Mouse (Mus musculus): ENCODE data around the gene Runx1. TPM values are rescaled to one million over a fixed set of nuclear protein-coding genes. Genes with fewer than 3 reads are reported as not detected.
A peak's percentile ranks its signal among the peaks of the same experiment; 100 is the strongest.

The Runx1 gene
- polyA plus RNA-seq, 1 experiment, result 322 TPM

DNA sequence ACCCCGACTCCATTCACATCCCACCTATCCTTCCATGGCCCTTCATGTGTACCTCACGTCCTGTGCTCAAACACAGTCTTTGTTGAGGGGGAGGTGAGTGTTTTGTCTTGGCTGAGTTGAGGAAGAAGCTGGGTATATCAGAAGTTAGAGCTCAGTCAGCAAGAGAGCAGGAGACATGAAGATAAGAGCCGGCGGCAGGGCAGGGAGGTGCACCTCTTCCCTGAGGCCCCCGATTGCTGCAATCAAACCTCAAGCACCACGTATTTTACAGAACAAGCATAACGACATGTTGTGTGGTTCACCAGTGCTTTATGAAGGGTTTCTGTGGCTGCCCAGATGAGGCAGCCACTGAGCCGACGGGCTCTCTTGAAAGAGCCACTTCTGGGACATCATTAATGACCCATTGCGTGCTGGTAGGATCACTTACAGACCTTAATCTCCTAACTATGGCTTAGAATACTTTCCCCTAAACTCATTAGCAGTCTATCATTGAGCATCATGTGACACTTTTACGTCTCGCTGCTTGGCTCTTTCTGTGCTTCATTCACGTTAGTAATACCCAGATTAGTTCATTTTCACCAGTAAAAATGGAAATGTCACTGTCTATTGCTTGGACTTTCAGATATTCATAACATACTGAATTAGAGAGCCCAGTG is 61.1 kb downstream of the Runx1 start:
- Histone ChIP-seq H3K4me3 (replicated peaks) (peak overlapping the region; percentile 59), H3K9me3 (no peaks in the 10 kb centered on the region), H3K36me3 (replicated peaks; ENCODE audit: low read length) (peaks cover 97% of the 10 kb centered on the region), H3K27me3 (replicated peaks) (no peaks in the 10 kb centered on the region), H3K4me1 (peaks cover 96% of the 10 kb centered on the region)
- TF ChIP-seq FLI1 (IDR thresholded peaks at IDR 0.05; ENCODE audit: low read length), result no peak
- no peak for TF ChIP-seq GATA1 (IDR thresholded peaks at IDR 0.05; ENCODE audit: borderline replicate concordance, low read length)

DNA sequence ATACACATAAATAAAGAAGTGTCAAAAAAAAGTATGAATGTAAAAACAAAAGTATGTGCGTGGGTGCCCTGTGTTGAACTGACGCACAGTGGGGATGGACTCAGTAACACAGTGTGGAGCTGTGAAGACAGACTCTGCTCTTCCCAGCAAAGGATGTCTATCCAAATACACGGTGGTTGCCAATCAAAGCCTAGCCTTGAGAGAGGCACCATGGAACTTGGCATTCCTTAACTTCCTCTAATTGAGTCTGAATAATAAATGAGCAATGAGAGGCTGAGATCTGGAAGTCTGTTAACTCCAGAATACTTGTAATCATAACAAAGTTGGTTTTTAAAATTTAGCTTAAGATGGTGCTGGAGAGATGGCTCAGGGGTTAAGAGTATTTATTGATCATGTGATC is 62.3 kb downstream of the Runx1 start:
- Histone ChIP-seq H3K4me3 (replicated peaks) (no peak overlapping the region), H3K4me1 (peaks cover 98% of the 10 kb centered on the region), H3K36me3 (replicated peaks; ENCODE audit: low read length) (peaks cover 97% of the 10 kb centered on the region), H3K27me3 (replicated peaks) (no peaks in the 10 kb centered on the region), H3K9me3 (no peaks in the 10 kb centered on the region)
- no peak for TF ChIP-seq GATA1 (IDR thresholded peaks at IDR 0.05; ENCODE audit: borderline replicate concordance, low read length)
- TF ChIP-seq FLI1 (IDR thresholded peaks at IDR 0.05; ENCODE audit: low read length), result no peak

DNA sequence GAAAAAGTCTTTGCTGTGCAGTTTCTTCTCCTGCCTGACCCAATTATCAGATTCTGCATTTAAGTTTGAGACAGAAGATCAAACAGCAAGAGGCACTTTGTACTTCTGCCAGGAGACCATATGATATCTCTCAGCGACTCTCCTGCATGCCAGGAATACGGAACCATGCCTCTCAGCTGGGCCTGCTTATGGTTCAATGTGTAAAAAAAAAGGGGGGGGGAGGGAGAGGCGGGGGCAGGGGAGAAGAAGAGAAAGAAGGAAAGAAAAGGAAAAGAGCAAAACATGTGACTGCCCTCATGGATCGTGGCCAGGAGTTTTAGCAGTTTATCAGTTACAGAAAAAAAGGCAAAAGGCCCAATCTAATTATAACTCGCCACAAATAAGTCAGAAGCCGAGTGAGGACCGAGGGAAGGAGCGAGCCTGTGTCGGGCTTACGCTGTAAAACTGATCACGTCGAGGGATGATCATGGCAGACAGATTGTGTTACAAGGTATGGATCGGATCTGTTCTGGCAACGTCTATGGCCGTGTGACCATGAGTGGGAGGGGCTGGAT is 63.9 kb downstream of the Runx1 start:
- no peaks in the 10 kb centered on the region for H3K27me3 ChIP-seq (replicated peaks)
- H3K36me3 ChIP-seq (replicated peaks; ENCODE audit: low read length), result peaks cover 88% of the 10 kb centered on the region
- H3K9me3 ChIP-seq, result no peaks in the 10 kb centered on the region
- H3K4me3 ChIP-seq (replicated peaks), result peak overlapping the region; percentile 71
- TF ChIP-seq FLI1 (IDR thresholded peaks at IDR 0.05; ENCODE audit: low read length) (no peak), GATA1 (IDR thresholded peaks at IDR 0.05; ENCODE audit: borderline replicate concordance, low read length) (no peak)
- H3K4me1 ChIP-seq, result peaks cover 94% of the 10 kb centered on the region

DNA sequence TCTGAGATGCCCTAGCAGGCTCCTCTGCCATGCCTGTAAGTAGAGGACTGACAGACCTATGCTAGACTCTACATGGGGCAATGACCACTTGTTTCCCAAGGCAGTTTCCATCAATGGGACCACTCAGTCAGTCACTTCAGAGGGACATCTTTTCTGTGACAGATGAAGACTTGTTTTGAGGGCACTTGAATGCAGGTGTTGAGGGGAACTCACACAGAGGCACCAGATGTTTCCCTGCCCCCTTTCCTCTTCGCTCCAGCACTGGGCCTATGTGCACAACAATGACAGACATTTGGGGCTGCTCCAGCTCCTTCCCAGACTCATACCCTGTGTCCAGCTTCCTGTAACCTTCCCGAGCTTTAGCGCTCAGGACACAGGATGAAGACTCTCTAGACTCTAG is 65.9 kb downstream of the Runx1 start:
- no peak overlapping the region for H3K4me3 ChIP-seq (replicated peaks)
- H3K27me3 ChIP-seq (replicated peaks), result no peaks in the 10 kb centered on the region
- no peaks in the 10 kb centered on the region for H3K9me3 ChIP-seq
- peaks cover 96% of the 10 kb centered on the region for H3K4me1 ChIP-seq
- H3K36me3 ChIP-seq (replicated peaks; ENCODE audit: low read length), result peaks cover 90% of the 10 kb centered on the region
- TF ChIP-seq FLI1 (IDR thresholded peaks at IDR 0.05; ENCODE audit: low read length) (no peak), GATA1 (IDR thresholded peaks at IDR 0.05; ENCODE audit: borderline replicate concordance, low read length) (no peak)

DNA sequence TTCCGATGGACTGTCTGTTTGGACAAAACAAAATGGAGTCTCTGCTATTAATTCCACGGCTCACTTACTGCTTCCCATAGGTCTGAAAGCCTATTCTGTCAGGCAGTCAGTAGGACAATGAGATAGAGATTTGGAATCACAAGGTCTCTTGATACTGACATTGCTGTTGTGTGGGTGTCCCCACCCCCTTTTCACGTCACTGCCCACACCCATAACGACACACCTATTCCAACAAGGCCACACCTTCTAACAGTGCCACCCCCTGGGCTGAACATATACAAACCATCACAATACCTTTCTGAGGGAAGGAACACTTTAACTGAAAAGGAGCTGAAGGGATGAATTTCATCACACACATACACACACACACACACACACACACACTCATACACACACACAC is 68.4 kb downstream of the Runx1 start:
- TF ChIP-seq FLI1 (IDR thresholded peaks at IDR 0.05; ENCODE audit: low read length) (no peak), GATA1 (IDR thresholded peaks at IDR 0.05; ENCODE audit: borderline replicate concordance, low read length) (no peak)
- Histone ChIP-seq H3K4me1 (peaks cover 96% of the 10 kb centered on the region), H3K36me3 (replicated peaks; ENCODE audit: low read length) (peaks cover 90% of the 10 kb centered on the region), H3K4me3 (replicated peaks) (no peak overlapping the region), H3K27me3 (replicated peaks) (no peaks in the 10 kb centered on the region), H3K9me3 (no peaks in the 10 kb centered on the region)

DNA sequence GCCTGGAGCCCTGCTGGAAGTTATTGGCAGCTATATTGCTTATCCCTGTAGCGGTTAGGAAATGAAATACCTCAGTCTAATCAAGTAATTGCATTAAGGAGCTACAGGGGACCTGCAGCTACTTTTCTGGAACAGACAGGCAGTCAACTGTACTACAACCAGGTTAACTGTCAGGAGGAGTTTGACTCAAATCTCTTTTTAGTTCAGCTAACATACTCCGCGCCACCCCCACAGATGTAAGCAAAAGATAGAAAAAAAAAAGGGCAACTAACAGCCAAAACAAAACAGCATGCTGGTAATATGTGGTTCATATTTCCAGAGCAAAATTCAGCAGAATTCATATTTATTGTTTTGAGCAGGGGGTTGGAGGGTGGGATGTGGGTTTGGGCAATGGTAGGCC is 72.0 kb downstream of the Runx1 start:
- Histone ChIP-seq H3K4me1 (peaks cover 93% of the 10 kb centered on the region), H3K27me3 (replicated peaks) (no peaks in the 10 kb centered on the region), H3K9me3 (no peaks in the 10 kb centered on the region), H3K36me3 (replicated peaks; ENCODE audit: low read length) (peaks cover 88% of the 10 kb centered on the region), H3K4me3 (replicated peaks) (no peak overlapping the region)
- TF ChIP-seq GATA1 (IDR thresholded peaks at IDR 0.05; ENCODE audit: borderline replicate concordance, low read length), result no peak
- TF ChIP-seq FLI1 (IDR thresholded peaks at IDR 0.05; ENCODE audit: low read length), result no peak

DNA sequence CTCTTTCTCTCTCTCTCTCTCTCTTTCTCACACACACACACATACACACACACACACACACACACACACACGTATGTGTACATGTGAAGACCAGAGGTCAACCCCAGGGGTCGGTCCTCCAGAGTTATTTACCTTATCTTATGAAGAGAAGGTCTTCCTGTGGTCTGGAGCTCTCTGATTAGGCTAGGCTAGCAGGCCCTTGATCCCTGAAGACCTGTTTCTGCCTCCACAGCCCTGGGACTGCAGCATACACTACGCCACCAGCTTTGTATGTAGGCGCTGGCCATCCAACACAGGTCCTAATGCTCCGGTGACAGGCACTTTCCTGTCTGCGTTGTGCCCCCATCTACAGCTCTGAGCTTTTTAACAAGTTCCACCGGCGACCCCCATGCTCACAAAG is 72.8 kb downstream of the Runx1 start:
- Histone ChIP-seq H3K9me3 (no peaks in the 10 kb centered on the region), H3K4me1 (peaks cover 95% of the 10 kb centered on the region), H3K36me3 (replicated peaks; ENCODE audit: low read length) (peaks cover 92% of the 10 kb centered on the region), H3K27me3 (replicated peaks) (no peaks in the 10 kb centered on the region), H3K4me3 (replicated peaks) (no peak overlapping the region)
- TF ChIP-seq GATA1 (IDR thresholded peaks at IDR 0.05; ENCODE audit: borderline replicate concordance, low read length), result no peak
- TF ChIP-seq FLI1 (IDR thresholded peaks at IDR 0.05; ENCODE audit: low read length), result no peak

DNA sequence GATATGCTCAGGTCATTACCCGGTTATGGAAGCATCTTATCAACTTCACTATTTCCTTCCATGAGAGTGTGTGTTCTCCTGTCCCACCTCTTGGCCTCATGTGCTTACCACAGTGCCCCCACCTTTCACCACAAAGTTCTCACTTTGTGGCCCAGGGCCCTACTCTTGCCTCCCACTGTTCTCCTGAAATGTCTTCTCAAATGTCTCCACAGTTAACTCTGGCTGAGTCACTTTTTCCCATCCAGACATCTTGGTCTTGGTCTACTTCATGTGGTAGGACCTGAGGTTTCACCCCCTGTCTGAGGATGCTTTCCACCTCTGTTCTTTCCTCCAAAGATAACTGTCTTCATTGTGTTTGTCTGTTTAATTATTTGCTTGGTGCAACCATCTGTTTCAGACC is 77.7 kb downstream of the Runx1 start:
- Histone ChIP-seq H3K4me3 (replicated peaks) (no peak overlapping the region), H3K27me3 (replicated peaks) (no peaks in the 10 kb centered on the region), H3K9me3 (no peaks in the 10 kb centered on the region), H3K4me1 (peaks cover 97% of the 10 kb centered on the region), H3K36me3 (replicated peaks; ENCODE audit: low read length) (peaks cover 94% of the 10 kb centered on the region)
- no peak for TF ChIP-seq FLI1 (IDR thresholded peaks at IDR 0.05; ENCODE audit: low read length)
- no peak for TF ChIP-seq GATA1 (IDR thresholded peaks at IDR 0.05; ENCODE audit: borderline replicate concordance, low read length)

DNA sequence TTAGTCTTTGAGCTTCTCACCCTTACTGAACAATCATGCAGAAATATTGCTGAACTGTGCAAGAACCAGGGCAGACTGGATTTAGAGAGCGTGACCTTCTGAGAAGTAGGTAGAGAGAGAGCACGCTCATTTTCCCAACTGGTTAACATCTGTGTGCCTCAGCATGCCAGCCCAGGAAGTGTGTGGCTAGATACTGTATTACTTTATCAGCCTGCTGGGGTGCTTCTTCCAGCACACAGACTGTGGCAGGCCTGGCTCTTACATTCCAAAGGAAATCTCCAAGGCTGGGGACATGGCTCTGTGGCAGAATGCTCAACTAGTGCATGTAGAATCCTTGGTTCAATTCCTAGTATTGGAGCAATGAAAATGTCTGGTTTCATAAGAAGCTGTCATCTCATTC is 78.9 kb downstream of the Runx1 start:
- Histone ChIP-seq H3K9me3 (no peaks in the 10 kb centered on the region), H3K27me3 (replicated peaks) (no peaks in the 10 kb centered on the region), H3K4me3 (replicated peaks) (peak overlapping the region; percentile 3), H3K4me1 (peaks cover 96% of the 10 kb centered on the region), H3K36me3 (replicated peaks; ENCODE audit: low read length) (peaks cover 94% of the 10 kb centered on the region)
- TF ChIP-seq FLI1 (IDR thresholded peaks at IDR 0.05; ENCODE audit: low read length), result no peak
- no peak for TF ChIP-seq GATA1 (IDR thresholded peaks at IDR 0.05; ENCODE audit: borderline replicate concordance, low read length)

DNA sequence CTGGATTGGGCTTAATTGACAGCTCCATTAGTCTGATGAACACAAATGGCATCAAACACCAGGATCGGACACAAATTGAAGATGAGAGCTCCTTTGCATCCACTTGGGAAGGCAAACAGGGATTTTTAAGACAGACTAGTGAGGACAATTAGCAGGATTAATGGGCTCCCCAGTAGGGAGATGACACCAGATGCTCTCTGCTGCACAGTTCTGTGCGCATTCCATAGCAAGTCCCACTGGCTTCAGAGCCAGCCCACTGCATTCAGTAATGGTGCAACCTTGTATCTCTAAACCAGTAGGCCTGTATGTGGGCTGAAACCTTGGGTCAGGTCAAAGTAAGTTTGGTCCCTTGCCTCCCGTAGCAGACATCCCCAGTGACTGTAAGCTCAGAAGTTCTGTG is 80.7 kb downstream of the Runx1 start:
- TF ChIP-seq FLI1 (IDR thresholded peaks at IDR 0.05; ENCODE audit: low read length), result no peak
- TF ChIP-seq GATA1 (IDR thresholded peaks at IDR 0.05; ENCODE audit: borderline replicate concordance, low read length), result no peak
- Histone ChIP-seq H3K4me1 (peaks cover 99% of the 10 kb centered on the region), H3K27me3 (replicated peaks) (no peaks in the 10 kb centered on the region), H3K36me3 (replicated peaks; ENCODE audit: low read length) (peaks cover 97% of the 10 kb centered on the region), H3K4me3 (replicated peaks) (no peak overlapping the region), H3K9me3 (no peaks in the 10 kb centered on the region)

All from megakaryocyte, embryonic 14.5 days (primary cell).